Mouse (Mus musculus): ENCODE results near the gene Ndufb10.
A peak's percentile ranks its signal among the peaks of the same experiment; 100 is the strongest.

Gene Ndufb10

GRCm38 (mm10) chr17:24707801-24708425, 16.4 kb downstream of the Ndufb10 start:
- no peak for DNase-seq (ENCODE audit: low spot score in 2 of 2)

- peak; percentile 90 to 96 for DNase-seq (ENCODE audit: low spot score in 2 of 2)
These were observed 17.1 kb downstream of the Ndufb10 start, which contains the start of gene Tbl3 for GRCm38 (mm10) chr17:24706982-24707800. TSS of gene Tbl3 (minus strand) at chr17:24707660.

GRCm38 (mm10) chr17:24705821-24706220, 18.5 kb downstream of the Ndufb10 start:
- no peak for DNase-seq (ENCODE audit: low spot score in 2 of 2)

GRCm38 (mm10) chr17:24701251-24701650, 23.0 kb downstream of the Ndufb10 start:
- no peak for DNase-seq (ENCODE audit: low spot score in 2 of 2)

- no peak for DNase-seq (ENCODE audit: low spot score in 2 of 2)
These were observed 24.8 kb downstream of the Ndufb10 start for GRCm38 (mm10) chr17:24699473-24699872.

GRCm38 (mm10) chr17:24698715-24699114, 25.6 kb downstream of the Ndufb10 start:
- no peak for DNase-seq (ENCODE audit: low spot score in 2 of 2)

GRCm38 (mm10) chr17:24697985-24698384, 26.3 kb downstream of the Ndufb10 start:
- DNase-seq (ENCODE audit: low spot score in 2 of 2), result no peak

- peak; percentile 88 to 94 for DNase-seq (ENCODE audit: low spot score in 2 of 2)
These were observed 28.1 kb downstream of the Ndufb10 start, which contains the start of the genes Gfer and Noxo1 for GRCm38 (mm10) chr17:24696011-24696697. TSS of gene Gfer (minus strand) at chr17:24696156. TSS of gene Noxo1 (plus strand) at chr17:24696234.

- DNase-seq (ENCODE audit: low spot score in 2 of 2), result no peak
These were observed 28.8 kb downstream of the Ndufb10 start for GRCm38 (mm10) chr17:24695326-24696010.

GRCm38 (mm10) chr17:24692385-24692784, 31.9 kb downstream of the Ndufb10 start:
- DNase-seq (ENCODE audit: low spot score in 2 of 2), result no peak

- no peak for DNase-seq (ENCODE audit: low spot score in 2 of 2)
These were observed 34.8 kb downstream of the Ndufb10 start, which contains the start of gene Syngr3 for GRCm38 (mm10) chr17:24689251-24690081. TSS of gene Syngr3 (minus strand) at chr17:24689955.

GRCm38 (mm10) chr17:24687599-24687998, 36.7 kb downstream of the Ndufb10 start:
- DNase-seq (ENCODE audit: low spot score in 2 of 2), result no peak

GRCm38 (mm10) chr17:24687146-24687595, 37.1 kb downstream of the Ndufb10 start:
- DNase-seq (ENCODE audit: low spot score in 2 of 2), result peak; percentile 65 to 84

GRCm38 (mm10) chr17:24686514-24686913, 37.8 kb downstream of the Ndufb10 start:
- peak; percentile 71 to 83 for DNase-seq (ENCODE audit: low spot score in 2 of 2)

GRCm38 (mm10) chr17:24677500-24678080, 46.7 kb downstream of the Ndufb10 start:
- DNase-seq (ENCODE audit: low spot score in 2 of 2), result no peak

- DNase-seq (ENCODE audit: low spot score in 2 of 2), result no peak
These were observed 47.4 kb downstream of the Ndufb10 start for GRCm38 (mm10) chr17:24676877-24677276.

- peak; percentile 81 to 90 for DNase-seq (ENCODE audit: low spot score in 2 of 2)
These were observed 48.1 kb downstream of the Ndufb10 start for GRCm38 (mm10) chr17:24676187-24676586.

GRCm38 (mm10) chr17:24674277-24674676, 50.0 kb downstream of the Ndufb10 start:
- DNase-seq (ENCODE audit: low spot score in 2 of 2), result no peak

- no peak for DNase-seq (ENCODE audit: low spot score in 2 of 2)
These were observed 52.1 kb downstream of the Ndufb10 start for GRCm38 (mm10) chr17:24672141-24672540.

All from spleen, postnatal 4 days (tissue).